Mouse (Mus musculus): ENCODE results near the gene Nono.

The Nono gene

DNA sequence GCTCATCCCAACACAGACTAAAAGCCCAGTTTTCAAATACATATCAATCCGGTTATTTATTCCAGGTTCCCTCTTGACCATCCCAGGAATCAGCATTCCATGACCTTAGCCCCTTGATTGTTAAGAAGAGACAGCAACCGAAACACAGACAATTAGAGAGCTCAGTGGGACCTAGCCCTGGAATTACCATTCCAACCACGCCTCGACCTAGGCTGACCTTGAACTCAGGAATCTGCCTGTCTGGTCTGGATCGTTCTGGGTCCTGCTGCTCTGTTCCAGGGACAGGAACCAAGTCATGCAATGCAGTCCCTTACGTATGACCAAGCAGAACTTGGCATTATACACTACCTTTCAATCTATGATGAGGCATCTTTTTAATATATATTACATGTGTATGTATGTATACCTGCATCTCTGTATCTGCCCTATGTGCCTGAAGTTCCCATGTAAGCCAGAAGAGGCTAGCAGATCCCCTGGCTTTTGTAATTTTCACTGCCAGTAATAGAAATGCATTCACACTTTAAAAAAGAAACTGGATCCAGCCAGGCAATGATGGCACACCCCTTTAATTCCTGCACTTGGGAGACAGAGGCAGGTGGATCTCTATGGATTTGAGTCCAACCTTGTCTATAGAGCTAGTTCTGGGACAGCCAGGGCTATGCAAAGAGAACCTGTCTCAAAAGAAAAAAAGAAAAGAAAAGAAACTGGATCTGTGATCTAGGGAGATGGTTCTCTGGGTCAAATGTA is 52.7 kb downstream of the Nono start:
- no peak for DNase-seq (ENCODE audit: low spot score)

- peak; percentile 56 for DNase-seq (ENCODE audit: low spot score)
Measured at GRCm38 (mm10) chrX:101486487-101487152, 57.5 kb downstream of the Nono start.
